Mouse (Mus musculus) ES-CJ7 (cell line): ENCODE data around the gene Hist1h4b.
"Not testable (repeated sequence)": the region's sequence is repeated elsewhere in the genome, so short reads cannot be mapped to it uniquely, and the experiment has no call there.

Experiments
- DNase-seq: peaks from one replicate; pipeline ENCODE4 v3.0.0; 2011; ENCODE audit warnings: low read depth, low spot score

Gene Hist1h4b

GRCm38 (mm10) chr13:23756790-23757189 lies at the start of gene Hist1h4b:
Gene Hist1h4b, plus strand, starts transcription at chr13:23757013.
- DNase-seq, result peak; percentile 96

GRCm38 (mm10) chr13:23708041-23708440 lies 48.8 kb upstream of the Hist1h4b start:
- DNase-seq, result no peak

GRCm38 (mm10) chr13:23708654-23709053 lies 48.2 kb upstream of the Hist1h4b start:
- DNase-seq, result no peak

GRCm38 (mm10) chr13:23709714-23710373 lies 47.0 kb upstream of the Hist1h4b start:
- no peak for DNase-seq

GRCm38 (mm10) chr13:23710374-23711089 lies 46.3 kb upstream of the Hist1h4b start, which contains the start of gene Hfe:
Gene Hfe, minus strand, starts transcription at chr13:23710854.
- DNase-seq, result peak; percentile 27

GRCm38 (mm10) chr13:23716261-23717042 lies 40.4 kb upstream of the Hist1h4b start:
- no peak for DNase-seq

GRCm38 (mm10) chr13:23717176-23717575 lies 39.6 kb upstream of the Hist1h4b start:
- no peak for DNase-seq

GRCm38 (mm10) chr13:23717593-23718245 lies 39.1 kb upstream of the Hist1h4b start:
- DNase-seq, result not testable (repeated sequence)

- no peak for DNase-seq
Observed at GRCm38 (mm10) chr13:23724239-23724638, 32.6 kb upstream of the Hist1h4b start.

- no peak for DNase-seq
Observed at GRCm38 (mm10) chr13:23725213-23725612, 31.6 kb upstream of the Hist1h4b start.

GRCm38 (mm10) chr13:23728472-23729191 lies 28.2 kb upstream of the Hist1h4b start:
- DNase-seq, result no peak

GRCm38 (mm10) chr13:23729192-23729525 lies 27.7 kb upstream of the Hist1h4b start:
- DNase-seq, result no peak

GRCm38 (mm10) chr13:23729706-23730105 lies 27.1 kb upstream of the Hist1h4b start:
- DNase-seq, result no peak

- DNase-seq, result no peak
Observed at GRCm38 (mm10) chr13:23730479-23730878, 26.3 kb upstream of the Hist1h4b start.

- DNase-seq, result peak; percentile 49
Observed at GRCm38 (mm10) chr13:23732156-23732804, 24.5 kb upstream of the Hist1h4b start.

- no peak for DNase-seq
Observed at GRCm38 (mm10) chr13:23737091-23737490, 19.7 kb upstream of the Hist1h4b start.

GRCm38 (mm10) chr13:23738041-23738440 lies 18.8 kb upstream of the Hist1h4b start:
- no peak for DNase-seq

- DNase-seq, result peak; percentile 93
Observed at GRCm38 (mm10) chr13:23738677-23739068, 18.1 kb upstream of the Hist1h4b start, which contains the start of gene Hist1h1c. Gene Hist1h1c, plus strand, starts transcription at chr13:23738808.

- peak; percentile 97 for DNase-seq
Observed at GRCm38 (mm10) chr13:23739069-23739921, 17.5 kb upstream of the Hist1h4b start.

- DNase-seq, result no peak
Observed at GRCm38 (mm10) chr13:23739922-23740252, 16.9 kb upstream of the Hist1h4b start.
